Mouse (Mus musculus) CH12.LX (cell line): Measurements from ENCODE around the gene Sec14l4. TPM values are rescaled to one million over a fixed set of nuclear protein-coding genes. Genes with fewer than 3 reads are reported as not detected.

Experiments used
- DNase-seq: peaks from one replicate; pipeline ENCODE4 v3.0.0-alpha.2; 2013; ENCODE audit errors: extremely low read depth
- H3K27ac ChIP-seq: 2 replicates; pipeline ENCODE4 v1.5.1; 2012; ENCODE audit warnings: low read depth, mild to moderate bottlenecking, control low read depth, moderate library complexity; ENCODE audit not compliant: insufficient read depth
- H3K27me3 ChIP-seq: replicated peaks from 2 replicates; pipeline ENCODE3; 2012; ENCODE audit warnings: inconsistent platforms
- H3K36me3 ChIP-seq, 2 experiments: replicated peaks in 1 of 2; 2 replicates each; pipeline versions ENCODE3 to v1.6.1; 2012; ENCODE audit warnings: inconsistent platforms in 1 of 2, low read length in 1 of 2, mild to moderate bottlenecking in 1 of 2, mixed read lengths in 1 of 2, moderate library complexity in 1 of 2; ENCODE audit not compliant: control insufficient read depth in 1 of 2, insufficient read depth in 1 of 2
- H3K4me1 ChIP-seq, 2 experiments: 2 replicates each; pipeline ENCODE4 v1.6.1; 2012; ENCODE audit warnings: inconsistent platforms in 1 of 2, moderate library complexity in 1 of 2; ENCODE audit not compliant: insufficient read depth in 2 of 2, control insufficient read depth in 1 of 2
- H3K4me2 ChIP-seq: 2 replicates; pipeline ENCODE4 v1.6.1; 2012; ENCODE audit warnings: low read depth, mild to moderate bottlenecking, control low read depth; ENCODE audit not compliant: poor library complexity, insufficient read depth, severe bottlenecking
- H3K4me3 ChIP-seq, 3 experiments: fragments of 150-350 bp in 1 of 3; sonication (generic) in 1 of 3; replicated peaks in 1 of 3; 2 replicates each; pipeline versions ENCODE3 to v1.5.1; 2011 to 2012; ENCODE audit warnings: low read depth in 2 of 3, low read length in 2 of 3, mild to moderate bottlenecking in 2 of 3, moderate library complexity in 2 of 3, control low read depth in 1 of 3, improper control_type of control experiment in 1 of 3, inconsistent platforms in 1 of 3, mixed read lengths in 1 of 3; ENCODE audit not compliant: poor library complexity in 1 of 3
- H3K79me2 ChIP-seq: replicated peaks from 2 replicates; pipeline ENCODE4 v1.6.1; 2012; ENCODE audit warnings: mild to moderate bottlenecking, moderate library complexity; ENCODE audit not compliant: control insufficient read depth, poor library complexity, insufficient read depth, severe bottlenecking; ENCODE audit errors: extremely low read depth
- H3K9ac ChIP-seq: 2 replicates; pipeline ENCODE4 v1.6.1; 2012; ENCODE audit warnings: low read depth, mild to moderate bottlenecking, control low read depth, moderate library complexity; ENCODE audit not compliant: insufficient read depth
- H3K9me3 ChIP-seq: replicated peaks from 2 replicates; pipeline ENCODE3; 2012; ENCODE audit warnings: low read length, inconsistent platforms, mixed read lengths
- BHLHE40 ChIP-seq: IDR thresholded peaks from 2 replicates; pipeline ENCODE4 v1.6.1; 2011; ENCODE audit warnings: mild to moderate bottlenecking, low read depth, low read length, improper control_type of control experiment
- CHD1 ChIP-seq: IDR thresholded peaks from 2 replicates; pipeline ENCODE4 v1.6.1; 2012; ENCODE audit warnings: low read depth, low read length, improper control_type of control experiment, inconsistent platforms
- CHD2 ChIP-seq: IDR thresholded peaks from 2 replicates; pipeline ENCODE4 v1.6.1; 2011; ENCODE audit warnings: low read length, improper control_type of control experiment
- CTCF ChIP-seq, 2 experiments: IDR thresholded peaks in 1 of 2; conservative IDR thresholded peaks in 1 of 2; 2 replicates each; pipeline ENCODE4 v1.5.1; 2011 to 2012; ENCODE audit warnings: low read depth in 2 of 2, low read length in 2 of 2, improper control_type of control experiment in 1 of 2, inconsistent platforms in 1 of 2, mild to moderate bottlenecking in 1 of 2, moderate library complexity in 1 of 2
- E2F4 ChIP-seq: IDR thresholded peaks from 2 replicates; pipeline ENCODE4 v1.6.1; 2011; ENCODE audit warnings: low read depth, low read length, improper control_type of control experiment; ENCODE audit not compliant: insufficient replicate concordance
- ELF1 ChIP-seq: IDR thresholded peaks from 2 replicates; pipeline ENCODE4 v1.6.1; 2014; ENCODE audit warnings: low read depth, mild to moderate bottlenecking, inconsistent platforms, low read length, improper control_type of control experiment
- EP300 ChIP-seq: IDR thresholded peaks from 2 replicates; pipeline ENCODE4 v1.6.1; 2011; ENCODE audit warnings: low read length, improper control_type of control experiment
- ETS1 ChIP-seq: conservative IDR thresholded peaks from 2 replicates; pipeline ENCODE4 v1.6.1; 2012; ENCODE audit warnings: low read depth, mild to moderate bottlenecking, inconsistent platforms, low read length, improper control_type of control experiment, moderate library complexity
- GABPA ChIP-seq: IDR thresholded peaks from 2 replicates; pipeline ENCODE4 v1.6.1; 2012; ENCODE audit warnings: low read depth, low read length, improper control_type of control experiment, inconsistent platforms; ENCODE audit not compliant: insufficient replicate concordance
- IRF4 ChIP-seq: IDR thresholded peaks from 2 replicates; pipeline ENCODE4 v1.6.1; 2014; ENCODE audit warnings: low read depth, mild to moderate bottlenecking, inconsistent platforms, low read length, improper control_type of control experiment
- JUN ChIP-seq: IDR thresholded peaks from 2 replicates; pipeline ENCODE4 v1.6.1; 2011; ENCODE audit warnings: low read depth, mild to moderate bottlenecking, low read length, improper control_type of control experiment, moderate library complexity; ENCODE audit not compliant: insufficient read depth
- JUND ChIP-seq: conservative IDR thresholded peaks from 2 replicates; pipeline ENCODE4 v1.6.1; 2011; ENCODE audit warnings: low read depth, low read length, improper control_type of control experiment
- KAT2A ChIP-seq: IDR thresholded peaks from 2 replicates; pipeline ENCODE4 v1.6.1; 2012; ENCODE audit warnings: low read length, improper control_type of control experiment, inconsistent platforms; ENCODE audit not compliant: insufficient replicate concordance
- MAFK ChIP-seq: IDR thresholded peaks from 2 replicates; pipeline ENCODE4 v1.6.1; 2011; ENCODE audit warnings: low read length, improper control_type of control experiment; ENCODE audit not compliant: insufficient replicate concordance
- MAX ChIP-seq: IDR thresholded peaks from 2 replicates; pipeline ENCODE4 v1.6.1; 2011; ENCODE audit warnings: low read length, improper control_type of control experiment
- MAZ ChIP-seq: IDR thresholded peaks from 2 replicates; pipeline ENCODE4 v1.6.1; 2012; ENCODE audit warnings: low read depth, mild to moderate bottlenecking, inconsistent platforms, low read length, improper control_type of control experiment, moderate library complexity
- MEF2A ChIP-seq: IDR thresholded peaks from 2 replicates; pipeline ENCODE4 v1.6.1; 2014; ENCODE audit warnings: low read depth, mild to moderate bottlenecking, inconsistent platforms, low read length, improper control_type of control experiment, borderline replicate concordance
- MXI1 ChIP-seq: IDR thresholded peaks from 2 replicates; pipeline ENCODE4 v1.6.1; 2011; ENCODE audit warnings: mild to moderate bottlenecking, low read depth, low read length, improper control_type of control experiment
- MYC ChIP-seq: IDR thresholded peaks from 2 replicates; pipeline ENCODE4 v1.6.1; 2011; ENCODE audit warnings: low read depth, mild to moderate bottlenecking, improper control_type of control experiment, low read length
- NELFE ChIP-seq: IDR thresholded peaks from 2 replicates; pipeline ENCODE4 v1.6.1; 2011; ENCODE audit warnings: low read depth, low read length, improper control_type of control experiment
- NRF1 ChIP-seq: IDR thresholded peaks from 2 replicates; pipeline ENCODE4 v1.6.1; 2014; ENCODE audit warnings: low read depth, mild to moderate bottlenecking, inconsistent platforms, low read length, improper control_type of control experiment, moderate library complexity
- PAX5 ChIP-seq: IDR thresholded peaks from 2 replicates; pipeline ENCODE4 v1.6.1; 2012; ENCODE audit warnings: low read length, inconsistent platforms, mixed read lengths
- POLR2A ChIP-seq: IDR thresholded peaks from 2 replicates; pipeline ENCODE4 v1.6.1; 2011; ENCODE audit warnings: low read depth, mild to moderate bottlenecking, improper control_type of control experiment, low read length
- POLR2AphosphoS2 ChIP-seq: IDR thresholded peaks from 2 replicates; pipeline ENCODE4 v1.6.1; 2011; ENCODE audit warnings: low read depth, low read length, improper control_type of control experiment
- RAD21 ChIP-seq: IDR thresholded peaks from 2 replicates; pipeline ENCODE4 v1.6.1; 2011; ENCODE audit warnings: low read depth, mild to moderate bottlenecking, low read length, improper control_type of control experiment, moderate library complexity
- RCOR1 ChIP-seq: conservative IDR thresholded peaks from 2 replicates; pipeline ENCODE4 v1.6.1; 2012; ENCODE audit warnings: low read depth, mild to moderate bottlenecking, inconsistent platforms, low read length, improper control_type of control experiment
- SIN3A ChIP-seq: IDR thresholded peaks from 2 replicates; pipeline ENCODE4 v1.6.1; 2012; ENCODE audit warnings: low read length, improper control_type of control experiment, inconsistent platforms
- SMC3 ChIP-seq: IDR thresholded peaks from 2 replicates; pipeline ENCODE4 v1.6.1; 2011; ENCODE audit warnings: low read depth, low read length, improper control_type of control experiment
- TBP ChIP-seq: conservative IDR thresholded peaks from 2 replicates; pipeline ENCODE4 v1.6.1; 2011; ENCODE audit warnings: low read depth, low read length, improper control_type of control experiment
- TCF12 ChIP-seq: IDR thresholded peaks from 2 replicates; pipeline ENCODE4 v1.6.1; 2014; ENCODE audit warnings: low read depth, mild to moderate bottlenecking, inconsistent platforms, low read length, improper control_type of control experiment
- UBTF ChIP-seq: IDR thresholded peaks from 2 replicates; pipeline ENCODE4 v1.6.1; 2012; ENCODE audit warnings: low read depth, mild to moderate bottlenecking, inconsistent platforms, low read length, improper control_type of control experiment, moderate library complexity
- USF1 ChIP-seq: IDR thresholded peaks from 2 replicates; pipeline ENCODE4 v1.6.1; 2014; ENCODE audit warnings: low read depth, mild to moderate bottlenecking, inconsistent platforms, low read length, improper control_type of control experiment
- USF2 ChIP-seq: conservative IDR thresholded peaks from 2 replicates; pipeline ENCODE4 v1.6.1; 2011; ENCODE audit warnings: low read depth, low read length, improper control_type of control experiment
- ZC3H11A ChIP-seq: IDR thresholded peaks from 2 replicates; pipeline ENCODE4 v1.6.1; 2012; ENCODE audit warnings: low read depth, mild to moderate bottlenecking, inconsistent platforms, low read length, improper control_type of control experiment
- ZKSCAN1 ChIP-seq: IDR thresholded peaks from 2 replicates; pipeline ENCODE4 v1.6.1; 2012; ENCODE audit warnings: low read depth, inconsistent platforms, low read length, improper control_type of control experiment, borderline replicate concordance
- ZMIZ1 ChIP-seq: IDR thresholded peaks from 2 replicates; pipeline ENCODE4 v1.6.1; 2012; ENCODE audit warnings: low read depth, mild to moderate bottlenecking, inconsistent platforms, low read length, improper control_type of control experiment
- ZNF384 ChIP-seq: IDR thresholded peaks from 2 replicates; pipeline ENCODE4 v1.6.1; 2012; ENCODE audit warnings: low read depth, low read length, improper control_type of control experiment, inconsistent platforms
- dilution Hi-C: fragments of 300-500 bp; cut with MboI; formaldehyde crosslinking; loops from 2 replicates; pipeline ENCODE4 v1.14.3; 2020; ENCODE audit warnings: low sequenced_read_pairs; ENCODE audit not compliant: extremely low pct_unique_long_range_greater_than_20kb, extremely low pct_ligation_motif_present
- in situ Hi-C: fragments of 300-500 bp; cut with MboI; formaldehyde crosslinking; loops from 3 replicates; pipeline ENCODE4 v1.14.3; 2019; ENCODE audit warnings: low sequenced_read_pairs, low pct_ligation_motif_present, low pct_unique_long_range_greater_than_20kb, mixed read lengths
- polyA plus RNA-seq: library from polyadenylated mRNA; unstranded; fragments of >175 nt; gene quantifications from 2 replicates; pipeline ENCODE4 v1.2.1, GENCODE M21; 2012; ENCODE audit warnings: low read depth; ENCODE audit not compliant: insufficient read length
- total RNA-seq, 2 experiments: library from RNA; depleted of rRNA; stranded (reverse); fragments of 300-350 nt in 1 of 2; fragments of >200 nt in 1 of 2; gene quantifications; 2 replicates each; pipeline ENCODE4 v1.2.3; 2012 to 2014

The Sec14l4 gene
- total and polyA plus RNA-seq, 3 experiments = 0.42 to 3.5 (median 0.47) TPM

GRCm38 (mm10) chr11:4080219-4080618 lies 49.0 kb downstream of the Sec14l4 start (continued):
- TF ChIP-seq CHD1 = no peak
- TF ChIP-seq RAD21 = no peak

- TF ChIP-seq CHD2 = no peak
- TF ChIP-seq USF2 = no peak
- no peak for TF ChIP-seq ELF1
- no peak for TF ChIP-seq MAFK
- peak; percentile 56; the same call in 1 of the 2 replicates for TF ChIP-seq NELFE
- TF ChIP-seq SMC3 = peak; percentile 99
- no peak for TF ChIP-seq SIN3A
- TF ChIP-seq KAT2A = no peak
- TF ChIP-seq JUN = no peak
- peak; percentile 88 for TF ChIP-seq MAX
- peak; percentile 34; the same call in 1 of the 2 replicates for TF ChIP-seq TCF12
- TF ChIP-seq NRF1 = no peak
- TF ChIP-seq RCOR1 = no peak
- no peak for TF ChIP-seq PAX5
- no peak for TF ChIP-seq IRF4
- no peak for TF ChIP-seq USF1
- 0 out of 2 replicates have a peak, but pooled peaks have one; percentile 28 for TF ChIP-seq JUND
- no peak for TF ChIP-seq ZMIZ1
- TF ChIP-seq ZKSCAN1 = no peak
- no peak for TF ChIP-seq UBTF
- TF ChIP-seq GABPA = no peak
- no peak for TF ChIP-seq E2F4
- no peak; the same call in none of the 2 replicates for TF ChIP-seq RAD21
- TF ChIP-seq ZC3H11A = peak; percentile 95
- no peak for TF ChIP-seq POLR2AphosphoS2
- no peak for TF ChIP-seq ETS1
- no peak for TF ChIP-seq EP300
- TF ChIP-seq MAZ = no peak
- TF ChIP-seq BHLHE40 = no peak
- no peak for TF ChIP-seq ZNF384
- no peak for TF ChIP-seq MXI1
- no peak for TF ChIP-seq MEF2A
- no peak for TF ChIP-seq POLR2A
- no peak for TF ChIP-seq TBP
- peak; percentile 94 to 99 for TF ChIP-seq CTCF (conservative IDR thresholded peaks at IDR 0.05 in 1 of 2, IDR thresholded peaks at IDR 0.05 in 1 of 2; ENCODE audit: low read depth in 2 of 2, low read length in 2 of 2)
- peak; percentile 95 for TF ChIP-seq MYC
- no peak overlapping the region for H3K4me2 ChIP-seq
- no peaks in the 10 kb centered on the region for H3K79me2 ChIP-seq
- peaks cover 10% of the 10 kb centered on the region for H3K27me3 ChIP-seq
- peak; percentile 90 for DNase-seq
- peaks cover 0 to 11% of the 10 kb centered on the region in 2 experiments; a peak in 2 of 4 replicates for H3K4me1 ChIP-seq
- H3K27ac ChIP-seq = no peak overlapping the region
- no peaks in the 10 kb centered on the region for H3K36me3 ChIP-seq
- no peak overlapping the region for H3K9ac ChIP-seq
- H3K4me3 ChIP-seq = no peak overlapping the region
- H3K9me3 ChIP-seq = peaks cover 15% of the 10 kb centered on the region
- dilution Hi-C loops (no loop called here), in situ Hi-C loops (no loop called here)
Observed at GRCm38 (mm10) chr11:4083316-4084078, 52.2 kb downstream of the Sec14l4 start.
